Mouse (Mus musculus) 416B (cell line): ENCODE data around the gene Fmnl2.

Experiments
- DNase-seq: peaks from one replicate; pipeline ENCODE4 v3.0.0; 2011; ENCODE audit warnings: low read depth

The Fmnl2 gene

GRCm38 (mm10) chr2:52955831-52956230 lies 98.2 kb downstream of the Fmnl2 start:
- peak; percentile 51 for DNase-seq

GRCm38 (mm10) chr2:52957771-52958534 lies 100.3 kb downstream of the Fmnl2 start:
- DNase-seq, result no peak

GRCm38 (mm10) chr2:52958535-52959290 lies 101.1 kb downstream of the Fmnl2 start:
- DNase-seq, result peak; percentile 72

- DNase-seq, result no peak
Observed at GRCm38 (mm10) chr2:52959291-52959621, 101.6 kb downstream of the Fmnl2 start.

- DNase-seq, result no peak
Observed at GRCm38 (mm10) chr2:52959982-52960381, 102.3 kb downstream of the Fmnl2 start.

- DNase-seq, result no peak
Observed at GRCm38 (mm10) chr2:52960697-52961096, 103.0 kb downstream of the Fmnl2 start.

- DNase-seq, result no peak
Observed at GRCm38 (mm10) chr2:52963439-52963838, 105.8 kb downstream of the Fmnl2 start.

- DNase-seq, result no peak
Observed at GRCm38 (mm10) chr2:52964386-52964928, 106.8 kb downstream of the Fmnl2 start.

- DNase-seq, result no peak
Observed at GRCm38 (mm10) chr2:52966227-52966626, 108.6 kb downstream of the Fmnl2 start.

GRCm38 (mm10) chr2:52966820-52967460 lies 109.3 kb downstream of the Fmnl2 start:
- DNase-seq, result no peak

GRCm38 (mm10) chr2:52967461-52967823 lies 109.8 kb downstream of the Fmnl2 start:
- no peak for DNase-seq

- DNase-seq, result no peak
Observed at GRCm38 (mm10) chr2:52968884-52969283, 111.2 kb downstream of the Fmnl2 start.

GRCm38 (mm10) chr2:52974056-52974455 lies 116.4 kb downstream of the Fmnl2 start:
- no peak for DNase-seq

- DNase-seq, result no peak
Observed at GRCm38 (mm10) chr2:52974776-52975175, 117.1 kb downstream of the Fmnl2 start.

- no peak for DNase-seq
Observed at GRCm38 (mm10) chr2:52977921-52978675, 120.4 kb downstream of the Fmnl2 start.

- no peak for DNase-seq
Observed at GRCm38 (mm10) chr2:52978796-52979195, 121.1 kb downstream of the Fmnl2 start.

GRCm38 (mm10) chr2:52979280-52979763 lies 121.7 kb downstream of the Fmnl2 start:
- no peak for DNase-seq

- DNase-seq, result no peak
Observed at GRCm38 (mm10) chr2:52981126-52981525, 123.5 kb downstream of the Fmnl2 start.

- DNase-seq, result no peak
Observed at GRCm38 (mm10) chr2:52981595-52981994, 123.9 kb downstream of the Fmnl2 start.

- DNase-seq, result no peak
Observed at GRCm38 (mm10) chr2:52982502-52982901, 124.8 kb downstream of the Fmnl2 start.

GRCm38 (mm10) chr2:52984556-52984955 lies 126.9 kb downstream of the Fmnl2 start:
- DNase-seq, result no peak

GRCm38 (mm10) chr2:52985167-52985566 lies 127.5 kb downstream of the Fmnl2 start:
- no peak for DNase-seq
